Mouse (Mus musculus) midbrain, embryonic 14.5 days (tissue): Measurements from ENCODE around the gene Bach2. TPM values are rescaled to one million over a fixed set of nuclear protein-coding genes. Genes with fewer than 3 reads are reported as not detected.

Experiments used
- ATAC-seq: fragments of 200-750 bp; cut with Nextera tagmentation; 2 replicates; pipeline ENCODE4 v1.8.0; 2017; ENCODE audit warnings: moderate number of reproducible peaks, moderate library complexity; ENCODE audit not compliant: low FRiP score, low TSS enrichment
- DNase-seq: peaks from one replicate; pipeline ENCODE4 v3.0.0-alpha.2; 2015
- H3K27ac ChIP-seq: fragments of 300-500 bp; sonication (generic); replicated peaks from 2 replicates; pipeline ENCODE4 v1.5.1; 2014; ENCODE audit warnings: mild to moderate bottlenecking, low read depth, low read length, moderate library complexity
- H3K27me3 ChIP-seq: fragments of 300-500 bp; sonication (generic); 2 replicates; pipeline ENCODE4 v1.6.1; 2014; ENCODE audit warnings: low read length, control low read depth, mixed read lengths; ENCODE audit not compliant: control insufficient read depth, insufficient read depth
- H3K36me3 ChIP-seq: fragments of 300-500 bp; sonication (generic); 2 replicates; pipeline ENCODE4 v1.6.1; 2014; ENCODE audit warnings: low read length, control low read depth; ENCODE audit not compliant: control insufficient read depth, insufficient read depth
- H3K4me1 ChIP-seq: fragments of 300-500 bp; sonication (generic); 2 replicates; pipeline ENCODE4 v1.6.1; 2014; ENCODE audit warnings: mild to moderate bottlenecking, antibody characterized with exemption, low read length, control low read depth; ENCODE audit not compliant: control insufficient read depth, insufficient read depth
- H3K4me2 ChIP-seq: fragments of 300-500 bp; sonication (generic); 2 replicates; pipeline ENCODE4 v1.6.1; 2014; ENCODE audit warnings: mild to moderate bottlenecking, low read length, moderate library complexity
- H3K4me3 ChIP-seq: fragments of 300-500 bp; sonication (generic); replicated peaks from 2 replicates; pipeline ENCODE4 v1.5.1; 2014; ENCODE audit warnings: low read depth, low read length
- H3K9ac ChIP-seq: fragments of 300-500 bp; sonication (generic); replicated peaks from 2 replicates; pipeline ENCODE4 v1.6.1; 2014; ENCODE audit warnings: mild to moderate bottlenecking, low read length, moderate library complexity
- H3K9me3 ChIP-seq: fragments of 300-500 bp; sonication (generic); 2 replicates; pipeline ENCODE4 v1.6.1; 2016; ENCODE audit warnings: low read length, control low read depth, mixed read lengths; ENCODE audit not compliant: control insufficient read depth
- WGBS: fragments of 180-500 bp; shearing (Covaris S2); extraction: QIAGEN DNeasy Blood & Tissue Kit; methylation state at CpG from one replicate; pipeline ENCODE4 v1.1.7; 2014; 5-methylcytosine and 5-hydroxymethylcytosine counted together
- polyA plus RNA-seq: library from polyadenylated mRNA; unstranded; fragments of >200 nt; fragmentation: Nextera tagmentation; extraction: Ambion mirVana; gene quantifications from 2 replicates; pipeline ENCODE4 v1.2.1, GENCODE M21; 2014

Bach2 gene
- polyA plus RNA-seq, 1 experiment from 2014 or later: 27.0 TPM

DNA sequence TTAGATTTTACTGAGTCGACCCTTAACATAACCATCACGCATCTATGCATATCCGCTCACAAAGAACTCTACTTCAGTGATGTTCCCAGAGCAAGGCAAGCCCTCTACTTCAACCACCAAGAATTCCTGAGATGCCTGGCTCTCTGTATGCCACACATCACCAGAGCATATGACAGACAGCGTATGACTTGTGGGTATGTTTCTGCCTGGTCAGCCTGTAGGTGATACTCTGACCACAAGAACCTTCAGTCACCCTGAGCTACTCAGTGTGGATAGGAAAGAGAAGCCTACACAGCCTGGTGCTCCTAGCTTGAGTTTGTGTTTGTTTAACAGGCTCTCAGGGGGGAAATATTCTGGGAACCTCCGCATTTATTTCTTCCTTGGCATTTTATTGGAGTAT lies 36.2 kb upstream of the Bach2 start:
- no peaks in the 10 kb centered on the region for H3K36me3 ChIP-seq
- H3K9ac ChIP-seq: no peak overlapping the region
- no peaks in the 10 kb centered on the region for H3K27me3 ChIP-seq
- no peaks in the 10 kb centered on the region for H3K4me1 ChIP-seq
- no peak overlapping the region for H3K4me2 ChIP-seq
- no peak overlapping the region for H3K27ac ChIP-seq
- no peaks in the 10 kb centered on the region for H3K9me3 ChIP-seq
- DNase-seq: no peak
- H3K4me3 ChIP-seq: no peak overlapping the region
- WGBS: 93% methylated on average over 5 of the region's 5 CpGs
- no peak for ATAC-seq

GRCm38 (mm10) chr4:32204819-32205218 lies 33.8 kb upstream of the Bach2 start:
- no peaks in the 10 kb centered on the region for H3K36me3 ChIP-seq
- no peak for DNase-seq
- WGBS: 81% methylated on average over 4 of the region's 4 CpGs
- no peak overlapping the region for H3K27ac ChIP-seq
- no peak for ATAC-seq
- H3K4me2 ChIP-seq: no peak overlapping the region
- H3K4me3 ChIP-seq: no peak overlapping the region
- peaks cover 1% of the 10 kb centered on the region; the same call in 1 of the 2 replicates for H3K4me1 ChIP-seq
- H3K27me3 ChIP-seq: no peaks in the 10 kb centered on the region
- H3K9ac ChIP-seq: no peak overlapping the region
- no peaks in the 10 kb centered on the region for H3K9me3 ChIP-seq

DNA sequence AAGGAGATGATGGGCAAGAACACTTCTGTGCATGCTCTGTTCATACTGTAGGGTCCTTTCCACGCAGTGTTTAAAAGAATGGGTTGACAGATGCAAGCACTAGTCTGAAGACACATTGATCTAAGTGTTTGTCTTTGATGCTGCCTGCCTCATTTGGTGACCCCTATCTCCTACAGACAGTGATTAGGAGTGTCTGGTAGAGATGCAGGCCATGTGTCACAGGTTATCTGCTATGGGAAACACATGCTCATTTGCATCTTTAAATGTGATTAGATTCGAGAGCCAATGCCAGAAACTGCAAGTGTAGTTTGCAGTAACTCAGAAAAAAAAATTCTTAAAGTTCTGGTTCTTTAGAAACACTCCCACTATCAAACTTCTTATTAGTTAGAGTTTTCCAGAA lies 32.8 kb upstream of the Bach2 start:
- Histone ChIP-seq H3K27ac (no peak overlapping the region), H3K27me3 (no peaks in the 10 kb centered on the region), H3K36me3 (no peaks in the 10 kb centered on the region), H3K9me3 (no peaks in the 10 kb centered on the region), H3K9ac (no peak overlapping the region), H3K4me1 (peaks cover 7% of the 10 kb centered on the region; the same call in 1 of the 2 replicates), H3K4me2 (no peak overlapping the region), H3K4me3 (no peak overlapping the region)
- 78% methylated on average over 2 of the region's 2 CpGs for WGBS
- ATAC-seq (no peak), DNase-seq (no peak)

GRCm38 (mm10) chr4:32209995-32210394 lies 28.6 kb upstream of the Bach2 start:
- H3K4me2 ChIP-seq: no peak overlapping the region
- H3K4me1 ChIP-seq: peaks cover 8% of the 10 kb centered on the region; the same call in 1 of the 2 replicates
- WGBS: 91% methylated on average over 2 of the region's 2 CpGs
- H3K27me3 ChIP-seq: no peaks in the 10 kb centered on the region
- H3K27ac ChIP-seq: no peak overlapping the region
- ATAC-seq: no peak
- no peak overlapping the region for H3K9ac ChIP-seq
- no peaks in the 10 kb centered on the region for H3K36me3 ChIP-seq
- no peak overlapping the region for H3K4me3 ChIP-seq
- H3K9me3 ChIP-seq: no peaks in the 10 kb centered on the region
- no peak for DNase-seq

DNA sequence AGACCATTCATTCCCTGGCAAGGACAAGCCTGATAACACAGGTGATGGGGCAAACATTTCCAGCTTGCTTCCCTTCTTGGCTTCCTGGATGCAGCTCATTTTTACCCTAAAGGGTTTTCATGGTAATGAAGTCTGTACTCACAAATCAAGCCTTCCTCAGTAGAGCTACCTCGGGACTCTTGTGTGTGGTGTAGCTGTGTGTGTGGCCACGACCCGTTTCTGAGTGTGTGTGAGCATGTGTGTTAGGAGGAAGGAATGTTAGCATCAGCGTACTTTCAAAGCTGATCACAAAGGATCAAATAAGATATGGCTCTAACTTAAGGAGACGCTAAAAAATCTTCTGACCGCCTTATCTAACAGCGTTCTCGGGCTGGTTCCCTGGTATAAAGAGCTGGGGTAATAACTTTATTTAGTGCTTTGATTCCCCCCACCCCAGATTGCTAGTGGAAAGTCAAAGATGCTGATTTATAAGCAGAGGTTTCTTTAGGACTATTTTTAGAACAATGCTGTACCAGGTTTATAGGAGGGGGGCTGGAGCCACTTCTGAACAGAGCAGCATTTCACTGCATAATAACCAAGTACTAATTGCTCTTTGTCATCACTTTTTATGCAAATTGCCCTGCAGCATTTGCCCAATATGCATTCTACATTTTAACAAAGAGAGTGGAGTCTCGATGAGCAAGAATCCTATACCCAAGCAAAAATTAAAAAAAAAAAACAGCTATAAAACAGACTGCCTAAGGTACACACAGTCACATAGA lies 28.0 kb upstream of the Bach2 start:
- peaks cover 8% of the 10 kb centered on the region; the same call in 1 of the 2 replicates for H3K4me1 ChIP-seq
- H3K4me3 ChIP-seq: no peak overlapping the region
- no peak overlapping the region for H3K9ac ChIP-seq
- peak overlapping the region; percentile 20; the same call in 1 of the 2 replicates for H3K27ac ChIP-seq
- no peak for DNase-seq
- no peaks in the 10 kb centered on the region for H3K36me3 ChIP-seq
- ATAC-seq: no peak
- no peaks in the 10 kb centered on the region for H3K27me3 ChIP-seq
- H3K4me2 ChIP-seq: no peak overlapping the region
- no peaks in the 10 kb centered on the region for H3K9me3 ChIP-seq
- 71% methylated on average over 9 of the region's 9 CpGs for WGBS

DNA sequence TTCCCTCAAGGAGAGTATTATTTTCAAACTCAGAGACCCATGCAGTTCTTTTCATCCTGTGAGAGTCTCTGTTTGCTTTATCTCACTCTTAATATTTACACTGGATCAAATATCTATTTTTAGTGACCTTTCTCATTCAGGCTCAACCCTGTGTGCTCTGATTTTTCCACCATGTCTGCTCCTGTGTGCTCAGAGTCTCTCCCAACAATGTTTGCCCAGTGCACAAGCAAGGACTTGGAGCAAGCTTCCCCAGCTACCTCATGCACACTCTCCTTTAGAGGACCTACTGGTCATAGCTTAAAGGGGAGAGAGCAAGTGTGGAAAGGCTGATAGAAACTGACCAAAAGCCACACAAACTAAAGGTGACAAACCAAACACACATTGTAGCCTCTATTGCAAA lies 26.0 kb upstream of the Bach2 start:
- Histone ChIP-seq H3K36me3 (no peaks in the 10 kb centered on the region), H3K27me3 (no peaks in the 10 kb centered on the region), H3K9ac (no peak overlapping the region), H3K4me1 (peaks cover 8% of the 10 kb centered on the region; the same call in 1 of the 2 replicates), H3K9me3 (no peaks in the 10 kb centered on the region), H3K27ac (no peak overlapping the region), H3K4me3 (no peak overlapping the region), H3K4me2 (no peak overlapping the region)
- ATAC-seq (no peak), DNase-seq (no peak)

GRCm38 (mm10) chr4:32216466-32216865 lies 22.1 kb upstream of the Bach2 start:
- H3K4me1 ChIP-seq: 0 out of 2 replicates have a peak, but pooled peaks cover 2% of the 10 kb centered on the region
- 90% methylated on average over 4 of the region's 4 CpGs for WGBS
- ATAC-seq (no peak), DNase-seq (no peak)
- H3K36me3 ChIP-seq: no peaks in the 10 kb centered on the region
- H3K9ac ChIP-seq: no peak overlapping the region
- no peak overlapping the region for H3K4me2 ChIP-seq
- H3K27me3 ChIP-seq: no peaks in the 10 kb centered on the region
- no peaks in the 10 kb centered on the region for H3K9me3 ChIP-seq
- no peak overlapping the region for H3K4me3 ChIP-seq
- H3K27ac ChIP-seq: no peak overlapping the region

DNA sequence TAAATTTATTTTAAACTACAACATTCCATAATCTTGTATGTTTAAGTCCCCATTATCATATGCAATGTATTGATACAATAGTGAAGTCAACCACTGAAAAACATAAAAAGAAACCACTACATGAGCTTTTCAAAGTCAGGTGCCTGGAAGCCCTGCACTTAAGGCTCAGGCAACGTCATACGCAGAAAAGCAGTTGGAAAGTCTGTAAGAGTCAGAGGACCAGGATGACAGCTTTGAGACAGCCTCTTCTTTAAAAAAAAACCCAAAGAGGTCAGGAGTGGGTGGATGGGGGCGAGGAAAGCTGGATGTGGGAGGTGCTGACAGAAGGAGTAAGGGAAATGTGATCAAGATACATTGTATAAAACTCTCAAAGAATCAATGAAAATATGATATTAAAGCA lies 21.6 kb upstream of the Bach2 start:
- Histone ChIP-seq H3K4me2 (no peak overlapping the region), H3K27me3 (no peaks in the 10 kb centered on the region), H3K27ac (no peak overlapping the region), H3K4me3 (no peak overlapping the region), H3K9me3 (no peaks in the 10 kb centered on the region), H3K4me1 (0 out of 2 replicates have a peak, but pooled peaks cover 2% of the 10 kb centered on the region), H3K36me3 (no peaks in the 10 kb centered on the region), H3K9ac (no peak overlapping the region)
- WGBS: 87% methylated on average over 3 of the region's 3 CpGs
- DNase-seq: no peak
- ATAC-seq: no peak

GRCm38 (mm10) chr4:32217593-32217992 lies 21.0 kb upstream of the Bach2 start:
- Histone ChIP-seq H3K9me3 (no peaks in the 10 kb centered on the region), H3K36me3 (no peaks in the 10 kb centered on the region), H3K9ac (no peak overlapping the region), H3K4me2 (no peak overlapping the region), H3K4me3 (no peak overlapping the region), H3K27me3 (no peaks in the 10 kb centered on the region), H3K4me1 (0 out of 2 replicates have a peak, but pooled peaks cover 2% of the 10 kb centered on the region), H3K27ac (no peak overlapping the region)
- ATAC-seq: no peak
- 96% methylated on average over 12 of the region's 12 CpGs for WGBS
- DNase-seq: no peak
